Mouse (Mus musculus) heart, postnatal 0 days (tissue): Measurements from ENCODE around the gene Rpia.

Experiments
- CTCF ChIP-seq: IDR thresholded peaks from 2 replicates; pipeline ENCODE4 v1.5.1; 2016; ENCODE audit warnings: antibody characterized with exemption, control low read depth, low read depth
- EP300 ChIP-seq: IDR thresholded peaks from 2 replicates; pipeline ENCODE4 v1.6.1; 2016; ENCODE audit warnings: antibody characterized with exemption, low read depth

GRCm38 (mm10) chr6:70725639-70726038, 66.4 kb downstream of the Rpia start:
- TF ChIP-seq CTCF (no peak), EP300 (no peak)
